In genomic region chr2:148687971-148688370, GRCm38 (mm10) we compare ENCODE assay signal across 10 mouse cellular contexts.
"Had no signal": no experiment of that assay in that cellular context is flagged by ENCODE, and none has a peak within 500 bp of the region (broad histone marks: within the 10 kb centered on the region; RNA-seq: fewer than 3 reads in every experiment).

No protein-coding gene starts in this region.

- H3K4me3 ChIP-seq: left cerebral cortex, adult 2 months; limb, embryonic 10.5 days; midbrain, embryonic 10.5 days; neural tube, embryonic 13.5 days had no signal

- H3K9me3 ChIP-seq: limb, embryonic 10.5 days; midbrain, embryonic 10.5 days; neural tube, embryonic 13.5 days had no signal

- H3K27ac ChIP-seq: hindbrain, embryonic 14.5 days; left cerebral cortex, adult 2 months; limb, embryonic 10.5 days; liver, embryonic 14.5 days; midbrain, embryonic 10.5 days; neural tube, embryonic 13.5 days had no signal

- H3K4me2 ChIP-seq: hindbrain, embryonic 14.5 days; neural tube, embryonic 13.5 days had no signal

- DNase-seq: lung, adult 2 months; lung, postnatal 4 days; midbrain, embryonic 14.5 days; retina, postnatal 1 day had no signal

- H3K27me3 ChIP-seq: neural tube, embryonic 13.5 days had no signal

- H3K4me1 ChIP-seq: limb, embryonic 10.5 days; midbrain, embryonic 10.5 days had no signal

- H3K9ac ChIP-seq: hindbrain, embryonic 14.5 days; liver, embryonic 14.5 days; neural tube, embryonic 13.5 days had no signal
